Mouse (Mus musculus) G1E (cell line): ENCODE results near the gene BC067074.

Experiments used
- CTCF ChIP-seq: IDR thresholded peaks from 2 replicates; pipeline ENCODE4 v1.5.1; 2012; ENCODE audit warnings: low read depth, low read length, inconsistent platforms, mixed read lengths
- GATA1 ChIP-seq: IDR thresholded peaks from 2 replicates; pipeline ENCODE4 v1.6.1; 2012; ENCODE audit warnings: borderline replicate concordance, low read length, inconsistent platforms, mixed read lengths

DNA sequence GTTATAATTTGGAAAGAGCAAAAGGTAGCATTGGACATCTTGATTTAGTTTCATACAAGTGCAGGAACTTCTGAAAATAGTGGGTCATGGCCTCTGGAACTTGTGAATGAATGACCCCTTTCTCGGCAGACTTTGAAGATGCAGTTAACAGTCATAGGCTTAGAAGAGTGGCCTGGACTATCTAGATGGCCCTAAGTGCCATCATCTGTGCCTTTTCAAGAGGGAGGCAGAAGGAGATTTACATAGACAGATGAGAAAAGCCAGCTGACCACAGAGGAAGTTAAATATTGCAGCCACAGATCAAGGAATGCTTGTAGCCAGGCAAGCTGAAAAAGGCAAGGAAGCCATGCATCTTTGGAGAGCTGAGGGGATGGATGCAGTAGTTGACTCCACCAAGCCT is 66.7 kb downstream of the BC067074 start:
- TF ChIP-seq CTCF (no peak), GATA1 (no peak)
